Mouse (Mus musculus): ENCODE results near the gene Hist1h3d.

The Hist1h3d gene

DNA sequence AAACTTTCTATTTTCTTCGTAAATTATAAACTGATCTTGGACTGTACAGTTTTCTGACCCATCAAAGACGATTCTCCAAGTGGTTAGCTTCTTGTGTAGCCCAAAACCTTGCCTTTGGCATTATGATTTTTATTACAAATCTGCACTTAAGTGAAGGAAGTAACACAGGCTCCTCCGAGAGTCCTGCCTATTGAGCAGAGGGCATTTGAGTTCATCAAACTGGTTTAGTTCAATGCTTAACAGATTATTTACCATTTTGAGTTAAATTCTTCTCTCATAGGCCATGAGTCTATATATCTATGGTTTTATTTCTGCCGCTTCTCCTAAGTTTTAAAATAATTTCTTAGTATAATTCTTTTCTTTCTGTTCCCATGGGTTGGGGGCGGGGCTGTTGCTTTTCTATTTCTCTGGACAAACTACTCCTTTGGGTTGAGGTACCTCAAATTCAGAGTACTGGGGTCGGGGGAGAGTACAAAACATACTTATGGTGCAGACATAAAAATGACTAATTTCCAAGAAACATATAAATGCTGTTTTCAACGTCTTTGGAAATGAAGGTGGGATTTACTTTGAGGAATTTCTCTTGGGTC lies 47.4 kb downstream of the Hist1h3d start:
- DNase-seq = peak; percentile 21

Measured in B cell, adult 2 months (primary cell).